Mouse (Mus musculus) embryo, embryonic 10.5 days (tissue): ENCODE data around the gene Mrps27.

Experiments
- DNase-seq: peaks from one replicate; pipeline ENCODE4 v3.0.0-alpha.2; 2015; ENCODE audit warnings: low spot score

The Mrps27 gene

GRCm38 (mm10) chr13:99440228-99440627 lies 95.6 kb downstream of the Mrps27 start:
- no peak for DNase-seq

DNA sequence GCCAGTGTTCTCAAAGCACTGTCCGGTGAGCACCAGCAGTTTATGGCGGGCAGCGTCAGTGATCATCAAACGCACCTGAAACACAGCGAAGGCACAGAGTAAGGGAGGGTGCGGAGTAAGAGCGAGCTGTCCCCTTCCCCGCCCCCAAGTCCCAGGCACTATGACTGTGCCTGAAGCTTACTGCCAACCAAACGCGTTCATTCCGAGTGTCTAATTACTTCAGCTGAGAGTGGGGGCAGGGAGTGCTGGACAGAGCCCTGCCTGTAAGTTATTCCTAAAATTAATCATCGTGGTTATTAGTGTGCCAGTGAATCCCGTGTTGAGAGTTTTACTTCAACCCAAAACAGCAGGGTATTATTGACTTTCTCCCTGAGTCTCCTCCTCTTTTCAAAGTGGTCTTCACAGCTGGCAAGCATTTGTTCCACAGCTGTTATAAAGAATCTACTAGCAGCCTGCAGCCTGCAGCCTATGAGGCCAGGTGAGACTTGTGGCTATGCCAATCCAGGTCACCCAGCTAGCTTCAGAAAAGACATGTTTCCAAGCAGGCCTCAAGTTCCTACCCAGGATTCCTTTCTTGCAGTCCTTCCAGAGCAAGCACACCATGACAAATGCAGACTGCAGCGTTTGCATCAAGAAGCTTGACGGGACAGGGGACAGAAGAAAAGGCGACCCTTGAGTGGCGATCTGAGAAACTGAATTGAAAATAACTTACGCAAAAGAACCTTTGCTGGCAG lies 97.3 kb downstream of the Mrps27 start:
- peak; percentile 55 for DNase-seq

- no peak for DNase-seq
Observed at GRCm38 (mm10) chr13:99442434-99443249, 98.1 kb downstream of the Mrps27 start.

DNA sequence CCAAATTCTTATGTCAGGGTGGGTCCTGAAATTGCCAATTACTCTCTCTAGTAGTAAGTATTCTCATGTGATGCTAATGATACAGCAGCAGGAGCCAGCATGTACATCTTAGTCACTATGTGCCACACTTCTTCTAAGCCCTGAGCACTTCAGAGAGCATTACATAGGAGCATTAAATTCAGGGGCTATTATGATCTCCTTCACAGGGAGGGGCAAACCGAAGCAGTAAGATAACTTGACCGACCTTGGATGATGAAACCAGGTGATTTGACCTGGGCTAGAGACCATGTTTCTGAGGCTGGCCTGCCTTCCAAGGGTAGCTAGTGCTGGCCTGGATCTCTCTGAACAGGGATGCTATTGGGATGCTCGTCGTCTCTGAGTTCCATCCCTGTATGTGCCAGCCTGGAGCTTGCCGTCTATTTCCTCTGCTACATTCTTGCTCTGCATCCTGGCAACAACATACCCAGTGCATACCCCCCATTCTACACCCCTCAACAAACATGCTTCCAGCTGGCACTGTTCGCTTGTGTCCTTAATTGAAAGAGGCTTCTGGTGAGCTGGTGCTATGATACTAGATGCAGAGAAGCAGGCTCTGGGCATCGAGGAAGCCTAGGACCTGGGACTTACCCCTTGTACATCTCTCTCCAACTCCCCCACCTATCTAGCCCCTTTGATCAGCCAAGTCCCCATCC lies 99.0 kb downstream of the Mrps27 start:
- no peak for DNase-seq

- peak; percentile 87 for DNase-seq
Observed at GRCm38 (mm10) chr13:99444431-99444871, 99.9 kb downstream of the Mrps27 start.

DNA sequence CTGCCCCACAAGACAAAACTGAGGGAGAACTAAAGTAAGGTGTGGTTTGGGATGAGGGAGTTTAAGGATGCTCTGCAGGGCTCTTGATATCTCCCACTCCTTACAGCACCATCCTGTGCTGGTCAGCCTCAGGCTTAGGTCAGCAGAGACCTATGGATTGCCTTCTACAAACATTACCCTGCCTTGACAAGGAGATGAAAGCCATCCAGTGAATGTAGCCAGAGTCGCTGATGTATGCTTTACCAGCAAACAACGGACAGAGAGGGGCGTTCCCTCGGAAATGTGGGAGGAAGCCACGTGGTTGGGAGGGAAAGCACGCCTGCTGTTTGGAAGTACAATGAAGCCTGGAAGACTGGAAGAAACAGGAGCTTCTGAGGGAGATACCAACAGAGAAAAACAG lies 100.3 kb downstream of the Mrps27 start:
- DNase-seq = peak; percentile 89

DNA sequence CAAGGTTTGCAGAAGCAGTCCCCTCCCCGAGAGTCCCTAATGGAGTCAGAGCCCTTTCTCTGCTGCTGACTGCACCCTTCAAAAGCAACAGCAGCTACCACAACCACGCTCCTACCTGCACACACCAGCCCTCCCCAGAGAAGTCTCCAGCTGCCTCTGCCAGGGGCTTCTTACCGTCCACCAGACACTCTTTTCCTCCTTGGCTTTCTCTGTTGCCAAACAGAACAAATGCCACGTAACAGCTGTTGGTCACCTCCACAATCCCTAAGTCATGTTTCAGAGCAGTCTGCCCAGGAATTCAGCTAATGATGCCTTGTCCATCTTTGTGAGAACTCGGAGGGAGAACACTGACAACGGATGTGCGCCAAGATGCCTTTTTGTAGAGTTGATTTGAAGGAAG lies 102.4 kb downstream of the Mrps27 start:
- DNase-seq = no peak

GRCm38 (mm10) chr13:99447403-99448199 lies 103.0 kb downstream of the Mrps27 start:
- DNase-seq = peak; percentile 53

DNA sequence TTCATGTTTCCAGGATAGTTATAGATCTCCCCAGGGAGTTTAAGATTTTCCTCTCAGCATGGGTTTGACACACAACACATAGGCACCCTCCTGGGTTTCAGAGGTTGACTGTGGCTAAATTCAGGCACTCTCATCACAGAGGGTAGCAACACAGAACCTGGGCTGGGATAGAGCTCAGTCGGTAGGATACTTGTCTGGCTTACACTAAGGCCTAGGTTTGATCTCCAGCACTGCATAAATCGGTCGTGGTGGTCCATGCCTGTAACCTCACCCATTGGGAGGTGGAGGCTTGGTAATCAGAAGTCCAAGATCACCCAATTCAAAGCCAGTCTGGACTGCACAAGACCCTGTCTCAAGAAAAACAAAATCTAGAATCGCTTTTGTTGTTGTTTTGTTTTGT lies 103.7 kb downstream of the Mrps27 start:
- no peak for DNase-seq

DNA sequence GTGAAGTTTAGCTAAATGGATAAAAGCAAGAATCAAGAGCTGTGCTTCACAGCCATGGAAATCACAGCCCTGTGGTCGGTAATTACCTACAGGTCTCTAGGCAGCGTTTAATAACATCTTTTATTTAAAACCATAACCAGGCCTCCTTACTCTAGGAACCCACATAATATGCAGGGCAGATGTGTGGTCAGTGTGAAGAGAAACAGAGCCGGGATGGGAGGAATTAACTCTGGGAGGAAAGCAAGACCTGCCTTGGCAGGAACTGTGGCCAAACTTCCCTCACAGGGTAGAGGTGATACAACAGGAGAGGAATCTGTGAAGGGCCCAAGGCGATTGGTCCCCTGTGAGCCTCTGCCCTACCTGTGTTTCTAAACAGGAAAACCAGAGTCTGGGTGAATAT lies 105.0 kb downstream of the Mrps27 start:
- no peak for DNase-seq

- DNase-seq = no peak
Observed at GRCm38 (mm10) chr13:99450766-99451165, 106.2 kb downstream of the Mrps27 start.

GRCm38 (mm10) chr13:99451276-99451675 lies 106.7 kb downstream of the Mrps27 start:
- no peak for DNase-seq

- DNase-seq = no peak
Observed at GRCm38 (mm10) chr13:99452444-99452843, 107.9 kb downstream of the Mrps27 start.

GRCm38 (mm10) chr13:99454977-99455376 lies 110.4 kb downstream of the Mrps27 start:
- DNase-seq = no peak

DNA sequence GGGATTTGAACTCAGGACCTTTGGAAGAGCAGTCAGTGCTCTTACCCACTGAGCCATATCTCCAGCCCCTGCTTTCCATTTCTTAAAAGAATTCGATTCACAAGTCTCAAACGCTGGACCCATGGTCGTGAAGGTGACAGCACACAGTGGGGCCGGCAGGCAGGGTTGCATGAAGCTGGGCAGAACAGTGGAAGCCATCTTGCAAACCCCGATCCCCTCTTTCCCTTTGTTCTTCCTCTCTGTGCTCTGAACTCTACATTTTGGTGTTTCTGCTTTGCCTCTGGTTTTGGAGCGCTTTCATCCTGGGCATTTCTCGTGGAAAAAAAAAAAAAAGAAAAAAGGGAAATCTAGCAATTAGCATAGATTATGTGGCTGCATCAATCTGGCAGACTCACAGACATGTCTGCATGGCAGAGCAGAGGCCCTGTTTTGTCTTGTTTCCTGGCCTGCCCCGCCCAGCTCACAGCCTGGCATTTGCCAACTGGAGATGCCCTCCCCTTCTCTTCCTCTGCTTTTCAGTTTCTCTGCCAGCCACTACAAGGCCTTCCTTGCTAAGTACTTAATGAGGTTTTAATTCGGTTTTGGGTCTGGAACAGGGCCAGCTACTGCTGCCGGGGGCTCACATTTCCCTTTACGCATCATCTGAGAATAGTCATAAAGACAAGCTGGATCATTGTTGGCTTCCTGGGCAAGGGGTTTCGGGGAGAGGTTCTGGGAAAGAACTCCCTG lies 114.2 kb downstream of the Mrps27 start:
- DNase-seq = no peak

- no peak for DNase-seq
Observed at GRCm38 (mm10) chr13:99459612-99460011, 115.0 kb downstream of the Mrps27 start.

- DNase-seq = no peak
Observed at GRCm38 (mm10) chr13:99461886-99462285, 117.3 kb downstream of the Mrps27 start.

DNA sequence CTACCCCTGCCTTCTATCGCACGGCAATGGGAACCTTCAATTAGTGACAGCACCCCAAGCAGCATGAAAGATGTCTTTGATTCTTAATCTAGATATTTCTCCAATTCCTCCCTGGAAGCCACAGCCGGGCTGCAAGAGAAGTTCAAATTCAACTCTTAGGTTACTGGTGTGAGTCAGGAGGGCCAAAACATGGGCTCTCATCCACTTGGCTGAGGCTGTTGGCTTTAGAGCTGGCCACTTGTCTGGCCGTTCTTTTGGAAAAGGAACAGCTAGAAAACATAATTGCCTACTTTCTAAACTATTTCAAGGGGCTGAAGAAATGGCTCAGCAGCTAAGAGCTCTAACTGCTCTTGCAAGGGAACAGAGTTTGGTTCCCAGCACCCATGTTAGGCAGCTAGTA lies 120.0 kb downstream of the Mrps27 start:
- no peak for DNase-seq
